Mouse (Mus musculus) neural tube, embryonic 10.5 days (tissue): ENCODE results near the gene Cxcl1.

Source experiments
- DNase-seq: peaks from one replicate; pipeline ENCODE4 v3.0.0-alpha.2; 2017; ENCODE audit warnings: low spot score; ENCODE audit errors: extremely low spot score

The Cxcl1 gene

DNA sequence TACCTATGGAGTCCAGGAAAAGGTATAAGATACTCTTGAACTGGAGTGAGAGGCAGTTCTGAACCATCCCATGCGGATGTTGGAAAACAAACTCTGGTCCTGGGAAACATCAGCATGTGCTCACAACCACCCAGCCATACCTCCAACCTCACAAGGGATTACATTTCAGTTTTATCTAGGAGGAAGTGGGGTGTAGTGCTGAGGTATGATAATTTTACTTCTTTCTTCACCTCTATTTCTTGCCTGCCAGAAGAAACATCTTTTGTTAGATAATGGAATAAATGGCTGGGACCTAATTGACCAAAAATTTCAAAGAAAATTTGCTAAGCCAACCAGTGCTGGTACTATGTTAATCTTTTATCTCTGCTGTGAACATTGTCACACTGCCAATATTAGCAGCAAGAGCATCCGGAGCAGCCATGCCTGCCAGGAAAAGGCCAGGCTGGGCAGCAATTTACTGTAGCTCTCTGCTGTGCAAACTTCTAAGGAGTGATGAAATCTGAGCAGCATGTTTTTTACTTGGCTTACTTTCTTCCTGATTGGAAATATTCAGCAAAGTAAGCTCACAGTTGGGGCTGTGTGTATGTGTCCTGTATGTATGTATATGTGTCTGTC lies 6.3 kb upstream of the Cxcl1 start:
- DNase-seq = no peak

DNA sequence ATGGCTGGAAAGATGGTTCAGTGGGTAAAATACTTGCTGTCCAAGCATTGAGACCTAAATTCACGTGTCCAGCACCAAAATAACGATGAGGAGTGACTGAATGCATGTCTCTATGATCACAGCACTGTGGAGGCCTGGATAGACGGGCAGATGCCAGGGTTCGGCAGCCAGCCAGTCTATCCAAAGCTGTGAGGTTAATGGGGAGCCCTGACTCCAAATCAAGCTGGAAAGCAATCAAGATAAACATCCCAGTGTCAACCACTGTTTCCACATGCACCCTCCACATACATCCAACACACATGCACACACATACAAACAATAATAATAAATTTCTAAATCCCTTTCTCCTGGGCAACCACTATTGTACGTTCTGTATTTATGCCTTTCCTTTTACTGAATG lies 2.4 kb upstream of the Cxcl1 start:
- no peak for DNase-seq

DNA sequence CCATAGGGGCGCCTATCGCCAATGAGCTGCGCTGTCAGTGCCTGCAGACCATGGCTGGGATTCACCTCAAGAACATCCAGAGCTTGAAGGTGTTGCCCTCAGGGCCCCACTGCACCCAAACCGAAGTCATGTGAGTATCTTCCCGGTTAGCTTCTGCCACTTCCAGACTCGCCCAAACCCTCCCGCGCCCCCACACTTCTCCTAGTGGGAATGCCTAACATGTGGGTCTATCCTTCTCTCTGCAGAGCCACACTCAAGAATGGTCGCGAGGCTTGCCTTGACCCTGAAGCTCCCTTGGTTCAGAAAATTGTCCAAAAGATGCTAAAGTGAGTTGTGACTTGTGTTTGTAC lies 398 bp downstream of the Cxcl1 start:
- DNase-seq = no peak

DNA sequence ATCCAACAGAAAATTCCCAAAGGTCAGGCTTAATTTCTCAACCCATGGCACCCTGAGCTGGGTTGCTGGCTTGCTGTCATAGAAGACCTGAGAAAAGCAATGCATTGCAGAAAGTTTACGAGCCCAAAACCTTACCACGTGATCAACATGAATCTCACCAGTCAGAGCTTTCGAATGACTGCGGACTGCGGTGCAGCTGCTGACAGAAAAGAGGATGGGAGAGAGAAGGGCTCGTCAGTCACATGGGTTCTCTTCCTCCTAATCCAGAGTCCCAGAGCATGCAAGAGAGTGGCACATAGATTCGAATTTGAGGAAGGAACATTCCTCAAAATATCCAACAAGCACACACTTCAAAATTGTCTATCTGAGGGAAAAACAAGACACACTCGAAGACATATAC lies 3.2 kb downstream of the Cxcl1 start:
- no peak for DNase-seq

DNA sequence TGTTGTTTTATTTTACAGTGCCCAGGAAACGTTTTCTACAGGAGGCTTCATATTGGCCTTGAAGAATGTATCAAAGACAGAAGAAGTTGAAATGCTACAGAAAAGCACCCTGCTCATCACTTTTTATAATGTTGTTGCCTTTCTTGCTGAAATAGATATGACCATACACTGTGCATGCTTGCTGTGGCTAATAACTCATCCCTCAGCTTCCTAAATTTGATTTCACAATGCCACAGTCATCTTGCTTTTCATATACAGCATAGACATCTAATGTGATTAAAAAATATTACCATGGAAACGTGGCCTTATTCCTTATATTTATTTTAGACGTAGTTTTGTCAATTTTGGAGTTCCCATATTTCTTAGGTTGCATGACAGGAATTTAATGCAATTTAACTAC lies 6.4 kb downstream of the Cxcl1 start:
- no peak for DNase-seq

DNA sequence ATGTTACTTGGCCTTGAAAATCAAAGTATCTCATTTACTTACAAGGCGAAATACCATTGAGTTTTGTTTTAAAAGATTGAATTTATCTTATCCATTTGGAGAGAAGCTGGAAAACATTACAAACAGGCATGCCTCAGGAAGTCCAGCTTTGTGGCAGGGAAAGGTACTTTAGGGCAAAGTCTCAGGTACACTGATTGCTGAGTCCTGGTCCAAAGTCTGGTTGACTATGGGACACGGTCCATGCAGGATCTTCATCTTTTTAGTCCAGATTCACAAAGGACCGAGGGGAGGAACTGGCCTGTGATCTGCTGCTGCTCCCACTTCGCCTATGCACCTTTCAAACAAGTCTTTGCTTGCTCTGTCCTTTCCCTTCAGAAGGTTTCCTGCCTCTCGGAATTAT lies 8.3 kb downstream of the Cxcl1 start:
- DNase-seq = no peak

DNA sequence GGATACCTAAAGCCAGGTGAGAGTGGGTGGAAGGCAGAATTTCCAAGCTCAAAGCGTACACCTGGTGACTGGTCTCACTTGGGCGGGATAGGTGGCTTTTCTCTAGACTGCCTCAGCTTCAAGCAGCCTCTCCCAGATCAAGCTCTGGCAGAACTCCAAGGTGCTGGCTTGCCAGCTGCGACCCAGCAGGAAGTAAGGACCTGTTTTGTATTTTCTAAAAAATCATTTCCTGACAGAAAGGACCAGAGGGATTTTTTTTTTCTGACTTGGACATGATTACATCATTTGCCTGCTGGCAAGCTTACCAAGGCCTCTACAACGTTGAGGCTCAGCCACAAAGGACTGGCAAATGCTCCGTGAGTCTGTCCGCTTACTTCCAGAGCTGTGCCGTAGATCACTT lies 9.1 kb downstream of the Cxcl1 start:
- no peak for DNase-seq

DNA sequence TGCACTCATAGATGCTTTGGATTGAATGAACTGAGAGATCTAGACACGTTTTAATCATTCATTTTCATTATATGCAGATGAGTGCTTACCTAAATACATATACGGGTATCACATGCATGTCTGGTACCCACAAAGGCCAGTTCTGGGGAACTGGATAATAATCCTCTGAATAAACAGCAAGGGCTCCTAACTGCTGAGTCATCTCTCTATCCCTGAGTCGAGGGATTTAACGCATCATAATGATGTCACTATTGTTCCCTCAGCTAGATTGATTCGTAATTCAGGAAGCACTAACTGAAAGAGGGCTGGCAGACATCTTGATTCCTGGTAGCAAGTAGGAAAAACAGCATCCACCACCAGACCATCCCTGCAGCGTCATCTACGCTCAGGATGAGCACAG lies 9.6 kb downstream of the Cxcl1 start:
- no peak for DNase-seq

DNA sequence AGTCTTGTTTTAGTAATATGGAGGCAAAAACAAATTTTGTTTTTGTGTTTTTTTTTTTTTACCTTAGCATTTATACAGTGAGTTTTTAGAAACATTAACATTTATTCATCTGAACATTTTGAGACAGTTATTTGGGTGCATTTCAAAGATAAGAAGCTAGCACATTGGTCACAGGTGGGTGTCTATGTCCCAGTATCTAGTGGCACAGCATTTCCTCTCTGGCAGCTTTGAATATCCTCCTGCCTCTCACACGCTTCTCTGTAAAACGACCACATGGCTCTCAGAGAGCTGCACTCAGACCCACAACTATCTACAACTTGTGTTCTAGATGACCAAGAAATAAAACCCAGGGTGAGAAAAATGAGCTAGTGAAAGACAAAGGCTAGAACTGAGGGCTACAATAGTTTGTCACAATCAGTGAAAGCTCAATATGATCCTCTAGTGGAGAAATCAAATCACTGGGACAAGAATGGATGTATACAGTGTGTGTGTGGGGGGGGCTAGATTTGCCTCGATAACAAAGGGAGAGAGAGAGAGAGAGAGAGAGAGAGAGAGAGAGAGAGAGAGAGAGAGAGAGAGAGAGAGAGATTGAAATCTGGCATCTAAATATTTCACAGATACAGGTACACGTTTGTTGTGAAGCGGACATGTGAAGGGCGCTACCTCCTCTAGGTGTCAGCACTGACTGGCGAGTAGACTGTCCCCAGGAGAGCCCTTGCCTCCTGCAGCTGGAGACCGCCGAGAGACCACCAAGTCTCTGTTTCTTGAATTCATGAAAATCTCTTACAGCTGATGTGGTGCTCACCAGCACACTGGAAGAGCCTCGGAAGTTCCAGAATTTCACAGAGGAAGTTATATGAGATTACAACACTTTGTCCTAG lies 11.6 kb downstream of the Cxcl1 start:
- DNase-seq = peak; percentile 19

DNA sequence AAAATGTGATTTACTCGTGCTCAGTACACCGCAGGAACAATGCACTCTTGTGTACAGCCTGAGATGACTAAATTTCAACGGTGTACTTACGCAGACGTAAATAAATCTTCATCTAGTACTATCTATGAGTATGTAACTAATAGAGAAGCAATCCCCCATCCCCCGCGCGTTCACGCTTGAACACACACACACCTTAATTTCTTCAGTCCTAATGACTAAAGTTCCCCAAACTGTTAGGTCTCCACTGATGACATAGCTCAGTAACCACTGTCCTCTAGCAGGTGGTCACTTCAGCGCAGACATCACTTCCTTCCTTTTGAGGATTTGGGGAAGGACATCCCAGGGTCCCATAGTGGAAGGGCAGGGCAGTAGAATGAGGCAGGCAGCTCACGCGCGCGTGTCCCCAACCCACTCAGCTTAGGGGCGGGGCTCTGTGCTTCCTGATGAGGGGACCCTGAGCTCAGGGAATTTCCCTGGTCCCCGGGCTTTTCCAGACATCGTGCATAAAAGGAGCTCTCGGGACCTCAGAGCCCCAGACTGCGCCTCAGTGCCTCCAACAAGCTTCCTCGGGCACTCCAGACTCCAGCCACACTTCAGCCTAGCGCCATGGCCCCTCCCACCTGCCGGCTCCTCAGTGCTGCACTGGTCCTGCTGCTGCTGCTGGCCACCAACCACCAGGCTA lies 12.4 kb downstream of the Cxcl1 start, which contains the start of gene Cxcl2:
TSS of gene Cxcl2 (plus strand) at position 533 of the 682 bp plus-strand sequence.
- peak; percentile 19 for DNase-seq

DNA sequence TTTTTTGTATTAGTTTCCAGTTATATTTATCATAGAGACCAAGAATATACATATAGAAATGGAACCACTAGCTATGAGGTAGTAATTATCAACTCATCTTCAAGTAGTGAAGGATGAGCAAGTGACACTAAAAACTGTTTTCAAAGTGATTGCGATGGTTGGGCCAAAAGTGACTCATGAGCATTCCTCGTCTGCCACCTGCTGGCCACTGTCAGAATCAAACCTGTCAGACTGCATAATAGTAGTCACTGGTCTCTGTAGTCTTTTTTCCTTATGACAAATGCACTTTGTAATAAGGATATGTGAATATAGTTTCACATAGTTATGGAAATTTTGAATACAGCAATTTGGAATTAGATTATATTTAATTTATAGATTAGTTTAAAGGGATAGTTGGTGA lies 17.9 kb downstream of the Cxcl1 start:
- peak; percentile 52 for DNase-seq

DNA sequence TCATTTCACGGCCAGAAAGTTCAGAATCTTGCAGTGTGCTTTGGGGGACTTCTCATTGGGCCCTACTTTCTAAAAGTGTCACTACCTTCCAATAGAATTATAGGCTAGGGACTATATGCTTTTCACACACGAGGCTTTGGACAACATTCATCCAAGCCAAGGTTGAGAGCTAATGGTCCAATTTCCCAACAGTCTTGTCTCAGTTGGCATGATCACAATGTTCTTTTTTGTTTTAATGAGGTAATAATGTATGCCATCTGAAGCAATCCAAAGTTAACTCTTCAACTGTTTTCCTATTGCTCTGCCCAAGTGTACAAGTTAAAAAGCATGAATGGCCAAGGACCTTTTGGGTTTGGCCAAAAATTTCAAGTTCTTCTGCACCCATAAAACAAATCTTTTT lies 28.5 kb downstream of the Cxcl1 start:
- DNase-seq = no peak

DNA sequence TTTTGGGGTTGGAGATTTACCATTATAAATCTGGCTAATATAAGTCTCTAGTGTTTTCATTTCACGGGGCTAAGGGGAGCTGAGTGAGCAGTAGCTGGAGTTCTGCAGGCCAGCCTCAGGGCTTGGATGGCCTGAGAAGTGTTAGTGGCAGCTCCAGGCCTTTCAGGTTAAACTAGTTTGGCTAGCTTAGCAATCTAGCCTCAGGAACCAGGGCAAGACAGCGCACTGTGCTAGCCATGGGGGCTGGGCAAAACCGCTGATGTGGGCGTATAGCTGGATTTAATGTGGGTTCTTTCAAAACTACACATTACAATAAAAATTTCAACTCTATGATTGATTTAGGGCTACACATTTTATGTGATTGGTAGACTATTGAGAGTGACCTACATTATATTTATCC lies 31.9 kb downstream of the Cxcl1 start:
- DNase-seq = no peak

DNA sequence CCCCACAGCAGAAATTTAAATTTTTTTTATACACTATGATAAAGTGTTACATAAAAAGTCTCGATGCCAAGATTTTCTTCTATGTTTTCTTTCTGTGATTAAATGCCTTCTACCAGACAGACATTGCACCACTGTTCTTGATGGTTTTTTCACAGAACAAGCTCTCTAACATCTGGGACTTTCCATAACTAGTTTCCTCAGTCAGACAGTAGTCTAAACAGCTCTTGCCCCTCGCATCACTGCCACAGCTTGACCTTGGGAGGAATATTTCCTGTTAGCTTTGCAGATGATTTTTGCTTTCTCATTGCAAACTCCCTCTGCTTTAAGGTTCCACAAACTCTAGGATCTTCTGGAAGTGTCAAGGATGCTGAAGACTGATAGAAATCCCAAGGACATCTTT lies 39.5 kb downstream of the Cxcl1 start:
- DNase-seq = no peak

DNA sequence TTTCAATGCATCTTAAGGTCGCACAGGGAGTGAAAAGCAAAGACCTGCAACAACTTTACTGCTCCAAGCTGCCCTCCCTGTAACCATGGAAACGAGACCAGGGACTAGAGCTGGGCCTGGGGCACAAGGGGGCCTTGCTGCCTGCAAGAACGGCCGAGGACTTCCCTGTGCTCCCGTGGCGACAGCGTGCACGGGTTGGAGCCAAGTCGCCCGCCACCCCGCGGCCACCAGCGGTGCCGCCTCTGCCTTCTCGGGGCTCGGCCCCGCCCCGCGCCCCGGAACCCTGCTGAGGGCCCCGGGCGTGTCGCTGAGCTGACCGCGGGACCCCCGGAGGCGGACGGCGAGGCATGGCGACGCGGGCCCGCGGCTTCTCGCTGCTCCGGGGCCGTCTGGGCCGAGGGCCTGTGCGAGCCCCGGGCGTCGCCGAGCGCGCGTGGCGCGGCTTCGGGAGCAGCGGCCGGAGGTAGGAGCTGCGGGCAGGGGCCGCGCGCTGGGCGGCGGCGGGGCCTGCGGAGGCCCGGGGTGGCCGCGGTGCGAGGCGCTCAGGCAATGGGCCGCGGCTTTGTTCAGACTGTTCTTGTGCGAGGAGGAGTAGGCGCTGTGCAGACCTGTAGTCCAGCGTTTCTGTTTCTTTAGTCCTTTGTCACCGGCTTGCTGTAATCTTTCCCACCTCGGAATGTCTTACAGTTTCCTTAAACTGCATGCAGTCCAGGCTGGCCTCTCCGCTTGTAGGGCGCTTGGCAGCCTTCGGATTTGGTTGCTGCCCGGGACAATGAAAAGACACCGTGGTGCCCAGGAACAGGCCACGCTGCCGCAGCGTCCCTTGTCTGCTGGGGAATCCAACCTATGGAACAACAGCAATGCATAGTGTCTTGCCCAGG lies 40.2 kb downstream of the Cxcl1 start, which contains the start of gene Mthfd2l:
TSS of gene Mthfd2l (plus strand) at position 147 of the 881 bp plus-strand sequence.
- peak; percentile 91 for DNase-seq

DNA sequence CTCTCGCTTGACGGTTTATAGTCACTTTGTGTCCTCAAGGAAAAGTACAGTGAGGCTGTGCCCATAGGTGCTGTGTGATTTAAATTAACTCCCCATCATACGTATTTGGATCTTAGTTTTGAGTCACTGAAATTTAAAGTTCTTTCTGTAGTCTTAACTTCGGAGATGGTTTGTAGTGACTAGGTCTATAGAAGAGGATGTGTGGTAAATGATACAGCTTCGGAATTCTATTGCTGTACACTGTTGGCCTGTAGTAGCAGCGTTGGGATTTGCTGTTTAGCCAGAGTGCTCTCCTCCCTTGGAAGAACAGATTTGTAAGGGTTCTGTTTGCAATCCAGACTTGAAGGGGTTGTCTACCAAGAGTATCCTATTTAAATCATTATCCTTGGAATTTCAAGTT lies 40.9 kb downstream of the Cxcl1 start:
- DNase-seq = no peak

DNA sequence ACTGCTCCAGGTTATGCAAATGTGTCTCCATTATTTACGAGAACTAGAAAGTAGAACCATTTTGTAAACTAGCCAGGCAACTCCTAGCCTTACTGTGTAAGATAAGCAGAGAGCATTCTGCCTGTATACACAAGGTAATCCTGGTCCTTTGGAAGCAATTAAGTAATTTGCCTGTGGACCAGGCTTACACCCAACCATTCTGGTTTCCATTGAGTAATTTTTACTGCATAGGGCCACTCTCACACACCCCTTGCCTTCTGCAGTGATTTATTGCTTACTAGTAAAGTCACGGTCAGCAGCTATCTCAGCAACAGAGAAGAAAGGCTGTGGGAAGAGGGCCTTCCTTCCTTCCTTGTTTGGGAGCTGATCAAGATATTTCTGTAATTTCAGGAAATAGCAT lies 45.7 kb downstream of the Cxcl1 start:
- no peak for DNase-seq
